Mouse (Mus musculus) liver, embryonic 14.5 days (tissue): ENCODE data around the gene Ppm1n. TPM values are rescaled to one million over a fixed set of nuclear protein-coding genes. Genes with fewer than 3 reads are reported as not detected.

Source experiments
- ATAC-seq: fragments of 200-750 bp; cut with Nextera tagmentation; 2 replicates; pipeline ENCODE4 v1.8.0; 2017; ENCODE audit warnings: moderate number of reproducible peaks, mild to moderate bottlenecking, moderate library complexity; ENCODE audit not compliant: insufficient read depth
- DNase-seq, 3 experiments: peaks; one replicate each; pipeline ENCODE4 v3.0.0-alpha.2; 2012 to 2013; ENCODE audit warnings: low read depth in 3 of 3, low spot score in 3 of 3
- H3K27ac ChIP-seq: fragments of 300-500 bp; sonication (generic); 2 replicates; pipeline ENCODE4 v1.5.1; 2014; ENCODE audit warnings: moderate library complexity, mild to moderate bottlenecking, control low read depth, inconsistent platforms
- H3K27me3 ChIP-seq: fragments of 300-500 bp; sonication (generic); 2 replicates; pipeline ENCODE4 v1.6.1; 2014; ENCODE audit warnings: mild to moderate bottlenecking, low read length, moderate library complexity; ENCODE audit not compliant: control insufficient read depth, insufficient read depth
- H3K36me3 ChIP-seq: fragments of 300-500 bp; sonication (generic); replicated peaks from 2 replicates; pipeline ENCODE4 v1.6.1; 2014; ENCODE audit warnings: low read depth; ENCODE audit not compliant: control insufficient read depth, insufficient read depth
- H3K4me1 ChIP-seq, 2 experiments: fragments of 200-500 bp in 1 of 2; fragments of 300-500 bp in 1 of 2; sonication (generic) in 1 of 2; replicated peaks; 2 replicates each; pipeline ENCODE4 v1.6.1; 2012 to 2014; ENCODE audit warnings: antibody characterized with exemption in 1 of 2, inconsistent platforms in 1 of 2, low read length in 1 of 2; ENCODE audit not compliant: control insufficient read depth in 2 of 2, insufficient read depth in 2 of 2
- H3K4me2 ChIP-seq: fragments of 300-500 bp; sonication (generic); 2 replicates; pipeline ENCODE4 v1.6.1; 2014; ENCODE audit warnings: low read depth, mild to moderate bottlenecking, control low read depth, moderate library complexity
- H3K4me3 ChIP-seq, 2 experiments: fragments of 200-500 bp in 1 of 2; fragments of 300-500 bp in 1 of 2; sonication (generic) in 1 of 2; 2 replicates each; pipeline ENCODE4 v1.5.1; 2012 to 2014; ENCODE audit warnings: low read depth in 2 of 2, low read length in 2 of 2, mild to moderate bottlenecking in 2 of 2, control low read depth in 1 of 2, inconsistent platforms in 1 of 2, moderate library complexity in 1 of 2; ENCODE audit not compliant: insufficient read depth in 1 of 2
- H3K9ac ChIP-seq: fragments of 300-500 bp; sonication (generic); replicated peaks from 2 replicates; pipeline ENCODE4 v1.6.1; 2014; ENCODE audit warnings: mild to moderate bottlenecking, control low read depth, moderate library complexity
- H3K9me3 ChIP-seq: fragments of 300-500 bp; sonication (generic); 2 replicates; pipeline ENCODE4 v1.6.1; 2016; ENCODE audit warnings: low read length, mixed read lengths; ENCODE audit not compliant: control insufficient read depth
- CTCF ChIP-seq: IDR thresholded peaks from 2 replicates; pipeline ENCODE4 v1.5.1; 2016; ENCODE audit warnings: antibody characterized with exemption, low read depth, control low read depth
- EP300 ChIP-seq: IDR thresholded peaks from 2 replicates; pipeline ENCODE4 v1.6.1; 2016; ENCODE audit warnings: antibody characterized with exemption, low read depth
- WGBS: fragments of 180-500 bp; shearing (Covaris S2); extraction: QIAGEN DNeasy Blood & Tissue Kit; methylation state at CpG from one replicate; pipeline ENCODE4 v1.1.7; 2014; ENCODE audit not compliant: insufficient replicate concordance; 5-methylcytosine and 5-hydroxymethylcytosine counted together
- polyA plus RNA-seq, 2 experiments: library from polyadenylated mRNA; depleted of rRNA in 1 of 2; stranded (reverse) in 1 of 2; unstranded in 1 of 2; fragments of >200 nt; fragmentation: Nextera tagmentation in 1 of 2; extraction: Ambion mirVana in 1 of 2; gene quantifications; 2 replicates each; pipeline versions ENCODE4 v1.2.1 to v1.2.3; 2012 to 2014

Ppm1n gene
- polyA plus RNA-seq, 2 experiments: 0.04 TPM; not detected in 1

DNA sequence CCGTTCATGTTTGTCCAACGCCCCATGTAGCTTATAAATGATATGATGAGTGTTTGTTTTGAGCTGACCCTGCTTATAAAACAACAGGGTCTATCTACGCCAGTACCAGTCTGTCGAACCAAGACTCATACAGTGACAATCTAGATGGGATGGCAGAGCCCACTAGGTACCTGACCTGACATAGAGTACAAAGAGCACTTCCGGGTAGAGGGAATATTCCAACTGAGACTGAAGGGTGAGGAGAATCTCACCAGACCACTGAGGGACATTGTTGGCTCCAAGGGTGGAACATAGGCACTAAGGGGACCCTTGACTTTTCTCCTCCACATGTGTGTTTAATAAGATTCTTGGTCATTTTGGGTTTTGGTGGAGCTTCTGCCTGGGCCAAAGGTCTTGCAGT is 50.5 kb downstream of the Ppm1n start:
- peak overlapping the region; percentile 97 for H3K4me2 ChIP-seq
- peak overlapping the region; percentile 81 to 97 for H3K4me3 ChIP-seq
- no peaks in the 10 kb centered on the region for H3K27me3 ChIP-seq
- no peaks in the 10 kb centered on the region for H3K36me3 ChIP-seq
- ATAC-seq (no peak), DNase-seq (no peak)
- H3K9me3 ChIP-seq: no peaks in the 10 kb centered on the region
- H3K27ac ChIP-seq: peak overlapping the region; percentile 95
- peaks cover 31 to 41% of the 10 kb centered on the region in 2 experiments for H3K4me1 ChIP-seq
- TF ChIP-seq CTCF (no peak), EP300 (no peak)
- peak overlapping the region; percentile 97 for H3K9ac ChIP-seq
- WGBS: 31% methylated on average over 5 of the region's 5 CpGs

DNA sequence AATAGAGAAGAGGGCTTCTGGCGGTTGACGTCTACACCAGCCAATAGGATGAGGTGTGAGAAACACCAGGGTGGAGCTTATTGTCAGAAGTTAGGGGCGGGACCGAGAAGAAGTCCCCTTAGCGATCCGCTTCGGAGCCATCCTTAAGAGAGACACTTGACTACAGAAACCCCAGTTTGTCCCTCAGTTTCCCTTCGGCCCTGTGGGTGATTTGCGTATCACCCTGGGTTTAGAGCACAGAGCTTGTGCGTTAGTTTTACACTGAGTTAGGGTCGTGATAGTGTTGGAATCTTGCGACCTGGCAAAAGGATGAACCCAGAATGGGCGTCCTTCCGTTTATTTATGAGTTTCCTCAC is 51.1 kb downstream of the Ppm1n start:
- H3K4me2 ChIP-seq: peak overlapping the region; percentile 97
- TF ChIP-seq EP300: no peak; the same call in 1 of the 2 replicates
- no peak for TF ChIP-seq CTCF
- ATAC-seq (no peak), DNase-seq (no peak)
- under 1% methylated on average over 14 of the region's 14 CpGs for WGBS
- H3K27ac ChIP-seq: peak overlapping the region; percentile 95
- peak overlapping the region; percentile 81 to 97 for H3K4me3 ChIP-seq
- peaks cover 38 to 47% of the 10 kb centered on the region in 2 experiments for H3K4me1 ChIP-seq
- no peaks in the 10 kb centered on the region for H3K36me3 ChIP-seq
- peak overlapping the region; percentile 97 for H3K9ac ChIP-seq
- no peaks in the 10 kb centered on the region for H3K27me3 ChIP-seq
- H3K9me3 ChIP-seq: no peaks in the 10 kb centered on the region

DNA sequence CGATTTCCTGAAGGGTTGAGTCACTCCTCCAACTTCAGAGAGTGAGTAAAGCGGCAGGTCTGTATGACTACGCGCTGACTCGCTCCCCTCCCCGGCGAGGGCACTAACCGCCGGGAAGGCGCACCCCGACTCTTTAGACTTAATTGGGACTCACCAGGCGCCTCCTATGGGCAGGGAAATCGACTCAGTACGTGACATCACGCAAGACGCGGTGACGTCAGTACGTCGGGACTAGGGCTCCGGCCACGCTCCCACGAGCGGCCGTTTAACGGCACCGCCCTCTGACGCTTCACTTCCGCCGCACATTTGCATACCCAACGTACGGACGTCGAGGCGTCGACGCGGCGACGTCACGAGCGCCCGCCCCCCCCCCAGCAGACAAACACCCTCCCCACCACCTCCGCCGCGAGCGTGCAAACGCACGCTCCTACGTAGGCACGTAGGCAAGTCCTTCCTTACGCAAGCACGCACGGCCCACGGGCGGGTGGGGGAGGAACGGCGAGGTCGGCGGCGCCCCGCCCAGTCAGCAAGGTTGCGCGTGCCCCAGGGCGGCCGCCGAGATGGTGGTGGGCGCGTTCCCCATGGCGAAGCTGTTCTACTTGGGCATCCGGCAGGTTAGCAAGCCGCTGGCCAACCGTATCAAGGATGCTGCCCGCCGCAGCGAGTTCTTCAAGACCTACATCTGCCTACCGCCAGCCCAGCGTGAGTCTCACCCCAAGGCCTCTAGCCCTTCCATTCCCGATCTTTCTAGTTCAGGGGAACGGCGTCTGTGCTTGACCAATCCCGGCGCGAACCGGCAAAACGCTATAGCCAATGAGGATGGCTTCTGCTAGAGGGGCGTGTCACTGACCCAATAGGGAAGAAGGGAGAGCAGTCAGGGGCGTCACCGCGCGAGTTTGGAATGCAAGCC is 51.7 kb downstream of the Ppm1n start, which contains the start of gene Opa3:
Gene Opa3 (plus strand): TSS at position 452 of the 910 bp plus-strand sequence.
- peak within 1 kb of the TSS; percentile 98 for H3K27ac ChIP-seq
- peak within 1 kb of the TSS; percentile 81 to 97 for H3K4me3 ChIP-seq
- H3K27me3 ChIP-seq: no peaks in the 10 kb centered on the region
- H3K4me2 ChIP-seq: peak within 1 kb of the TSS; percentile 97
- DNase-seq (peak; percentile 100), ATAC-seq (peak; percentile 85)
- peaks cover 41 to 52% of the 10 kb centered on the region in 2 experiments for H3K4me1 ChIP-seq
- H3K9me3 ChIP-seq: no peaks in the 10 kb centered on the region
- TF ChIP-seq CTCF (peak; percentile 83), EP300 (peak; percentile 50)
- WGBS: under 1% methylated on average over 89 of the region's 91 CpGs
- no peaks in the 10 kb centered on the region for H3K36me3 ChIP-seq
- peak within 1 kb of the TSS; percentile 97 for H3K9ac ChIP-seq

- peak overlapping the region; percentile 92 for H3K9ac ChIP-seq
- H3K4me1 ChIP-seq: peaks cover 41 to 51% of the 10 kb centered on the region in 2 experiments
- ATAC-seq: no peak
Measured at GRCm38 (mm10) chr7:19226817-19227797, 52.8 kb downstream of the Ppm1n start.

More at GRCm38 (mm10) chr7:19226817-19227797, 52.8 kb downstream of the Ppm1n start:
- peak overlapping the region; percentile 97 for H3K27ac ChIP-seq
- no peaks in the 10 kb centered on the region for H3K9me3 ChIP-seq
- H3K4me2 ChIP-seq: peak overlapping the region; percentile 96
- peak in 1 of 3 experiments; percentile 48 for DNase-seq
- WGBS: 14% methylated on average over 20 of the region's 20 CpGs
- no peaks in the 10 kb centered on the region for H3K27me3 ChIP-seq
- H3K4me3 ChIP-seq: peak overlapping the region; percentile 81 to 93
- TF ChIP-seq CTCF (no peak), EP300 (no peak)
- H3K36me3 ChIP-seq: no peaks in the 10 kb centered on the region

Other genes starting within 250 kb of the Ppm1n start
- gene Rsph6a, start 225.4 kb downstream of the Ppm1n start, polyA plus RNA-seq (2012; rRNA removed): not detected in 2 replicates
- gene Rsph6a, start 225.4 kb downstream of the Ppm1n start, polyA plus RNA-seq (2014; fragmentation: Nextera tagmentation; extraction: Ambion mirVana): not detected in 2 replicates
- 18.1 and 20.2 TPM in 2 replicates for gene Dmwd, start 203.8 kb downstream of the Ppm1n start, polyA plus RNA-seq (2012; rRNA removed)
- 3.5 and 3.7 TPM in 2 replicates for gene Dmwd, start 203.8 kb downstream of the Ppm1n start, polyA plus RNA-seq (2014; fragmentation: Nextera tagmentation; extraction: Ambion mirVana)
- 17.9 and 20.7 TPM in 2 replicates for gene Dmpk, start 196.2 kb downstream of the Ppm1n start, polyA plus RNA-seq (2012; rRNA removed)
- 8.3 and 10.6 TPM in 2 replicates for gene Dmpk, start 196.2 kb downstream of the Ppm1n start, polyA plus RNA-seq (2014; fragmentation: Nextera tagmentation; extraction: Ambion mirVana)
- 3.3 and 4.3 TPM in 2 replicates for gene Six5, start 185.5 kb downstream of the Ppm1n start, polyA plus RNA-seq (2012; rRNA removed)
- gene Six5, start 185.5 kb downstream of the Ppm1n start, polyA plus RNA-seq (2014; fragmentation: Nextera tagmentation; extraction: Ambion mirVana): 0.60 and 1.3 TPM in 2 replicates
- 0.14 and 0.25 TPM in 2 replicates for gene Gm4969, start 161.7 kb downstream of the Ppm1n start, polyA plus RNA-seq (2012; rRNA removed)
- 0.16 and 0.22 TPM in 2 replicates for gene Gm4969, start 161.7 kb downstream of the Ppm1n start, polyA plus RNA-seq (2014; fragmentation: Nextera tagmentation; extraction: Ambion mirVana)
- 2.0 and 2.6 TPM in 2 replicates for gene Fbxo46, start 160.2 kb downstream of the Ppm1n start, polyA plus RNA-seq (2012; rRNA removed)
- gene Fbxo46, start 160.2 kb downstream of the Ppm1n start, polyA plus RNA-seq (2014; fragmentation: Nextera tagmentation; extraction: Ambion mirVana): 2.6 and 3.0 TPM in 2 replicates
- gene Qpctl, start 130.8 kb downstream of the Ppm1n start, polyA plus RNA-seq (2012; rRNA removed): 2.2 and 2.3 TPM in 2 replicates
- 2.3 and 3.0 TPM in 2 replicates for gene Qpctl, start 130.8 kb downstream of the Ppm1n start, polyA plus RNA-seq (2014; fragmentation: Nextera tagmentation; extraction: Ambion mirVana)
- gene Snrpd2, start 130.3 kb downstream of the Ppm1n start, polyA plus RNA-seq (2012; rRNA removed): 40.7 and 67.5 TPM in 2 replicates
- gene Snrpd2, start 130.3 kb downstream of the Ppm1n start, polyA plus RNA-seq (2014; fragmentation: Nextera tagmentation; extraction: Ambion mirVana): 75.3 and 76.0 TPM in 2 replicates
- 0.05 and 0.16 TPM in 2 replicates for gene Gipr, start 113.9 kb downstream of the Ppm1n start, polyA plus RNA-seq (2012; rRNA removed)
- 0.10 TPM in 1 of 2 replicates, not detected in the other for gene Gipr, start 113.9 kb downstream of the Ppm1n start, polyA plus RNA-seq (2014; fragmentation: Nextera tagmentation; extraction: Ambion mirVana)
- 6.1 and 7.3 TPM in 2 replicates for gene Eml2, start 103.6 kb downstream of the Ppm1n start, polyA plus RNA-seq (2012; rRNA removed)
- 0.98 and 1.3 TPM in 2 replicates for gene Eml2, start 103.6 kb downstream of the Ppm1n start, polyA plus RNA-seq (2014; fragmentation: Nextera tagmentation; extraction: Ambion mirVana)
- gene Gpr4, start 67.5 kb downstream of the Ppm1n start, polyA plus RNA-seq (2012; rRNA removed): 0.35 and 0.53 TPM in 2 replicates
- gene Gpr4, start 67.5 kb downstream of the Ppm1n start, polyA plus RNA-seq (2014; fragmentation: Nextera tagmentation; extraction: Ambion mirVana): 0.10 and 0.23 TPM in 2 replicates
- 8.3 and 9.1 TPM in 2 replicates for gene Opa3, start 51.7 kb downstream of the Ppm1n start, polyA plus RNA-seq (2012; rRNA removed)
- 12.8 and 14.6 TPM in 2 replicates for gene Opa3, start 51.7 kb downstream of the Ppm1n start, polyA plus RNA-seq (2014; fragmentation: Nextera tagmentation; extraction: Ambion mirVana)
- gene Vasp, start 8.2 kb downstream of the Ppm1n start, polyA plus RNA-seq (2012; rRNA removed): 35.3 and 39.9 TPM in 2 replicates
- 25.5 and 31.0 TPM in 2 replicates for gene Vasp, start 8.2 kb downstream of the Ppm1n start, polyA plus RNA-seq (2014; fragmentation: Nextera tagmentation; extraction: Ambion mirVana)
- gene Rtn2, start 2.6 kb upstream of the Ppm1n start, polyA plus RNA-seq (2012; rRNA removed): 2.9 and 4.1 TPM in 2 replicates
- 2.6 and 3.0 TPM in 2 replicates for gene Rtn2, start 2.6 kb upstream of the Ppm1n start, polyA plus RNA-seq (2014; fragmentation: Nextera tagmentation; extraction: Ambion mirVana)
- 0.03 and 0.04 TPM in 2 replicates for gene Fosb, start 30.0 kb upstream of the Ppm1n start, polyA plus RNA-seq (2012; rRNA removed)
- gene Fosb, start 30.0 kb upstream of the Ppm1n start, polyA plus RNA-seq (2014; fragmentation: Nextera tagmentation; extraction: Ambion mirVana): not detected in 2 replicates
- 8.5 and 9.8 TPM in 2 replicates for gene Ercc1, start 64.7 kb upstream of the Ppm1n start, polyA plus RNA-seq (2012; rRNA removed)
- 15.7 and 19.2 TPM in 2 replicates for gene Ercc1, start 64.7 kb upstream of the Ppm1n start, polyA plus RNA-seq (2014; fragmentation: Nextera tagmentation; extraction: Ambion mirVana)
- gene Cd3eap, start 79.4 kb upstream of the Ppm1n start, polyA plus RNA-seq (2012; rRNA removed): 4.5 and 6.7 TPM in 2 replicates
- gene Cd3eap, start 79.4 kb upstream of the Ppm1n start, polyA plus RNA-seq (2014; fragmentation: Nextera tagmentation; extraction: Ambion mirVana): 7.2 and 7.8 TPM in 2 replicates
- 2.3 TPM in 2 replicates for gene Ppp1r13l, start 79.7 kb upstream of the Ppm1n start, polyA plus RNA-seq (2012; rRNA removed)
- 0.65 and 1.0 TPM in 2 replicates for gene Ppp1r13l, start 79.7 kb upstream of the Ppm1n start, polyA plus RNA-seq (2014; fragmentation: Nextera tagmentation; extraction: Ambion mirVana)
- gene Ercc2, start 101.9 kb upstream of the Ppm1n start, polyA plus RNA-seq (2012; rRNA removed): 11.7 and 12.3 TPM in 2 replicates
- gene Ercc2, start 101.9 kb upstream of the Ppm1n start, polyA plus RNA-seq (2014; fragmentation: Nextera tagmentation; extraction: Ambion mirVana): 4.6 and 5.5 TPM in 2 replicates
- 0.18 and 0.21 TPM in 2 replicates for gene Klc3, start 124.0 kb upstream of the Ppm1n start, polyA plus RNA-seq (2012; rRNA removed)
- gene Klc3, start 124.0 kb upstream of the Ppm1n start, polyA plus RNA-seq (2014; fragmentation: Nextera tagmentation; extraction: Ambion mirVana): 0.13 and 0.58 TPM in 2 replicates
- 0.12 and 0.14 TPM in 2 replicates for gene Ckm, start 124.7 kb upstream of the Ppm1n start, polyA plus RNA-seq (2012; rRNA removed)
- gene Ckm, start 124.7 kb upstream of the Ppm1n start, polyA plus RNA-seq (2014; fragmentation: Nextera tagmentation; extraction: Ambion mirVana): 0.11 and 0.19 TPM in 2 replicates
- gene Mark4, start 178.8 kb upstream of the Ppm1n start, polyA plus RNA-seq (2012; rRNA removed): 2.4 and 2.5 TPM in 2 replicates
- gene Mark4, start 178.8 kb upstream of the Ppm1n start, polyA plus RNA-seq (2014; fragmentation: Nextera tagmentation; extraction: Ambion mirVana): 0.80 and 2.5 TPM in 2 replicates
- 1.7 and 1.9 TPM in 2 replicates for gene Exoc3l2, start 183.3 kb upstream of the Ppm1n start, polyA plus RNA-seq (2012; rRNA removed)
- 0.48 and 0.78 TPM in 2 replicates for gene Exoc3l2, start 183.3 kb upstream of the Ppm1n start, polyA plus RNA-seq (2014; fragmentation: Nextera tagmentation; extraction: Ambion mirVana)
- gene Bloc1s3, start 228.3 kb upstream of the Ppm1n start, polyA plus RNA-seq (2012; rRNA removed): 2.0 and 2.7 TPM in 2 replicates
- 0.39 and 0.56 TPM in 2 replicates for gene Bloc1s3, start 228.3 kb upstream of the Ppm1n start, polyA plus RNA-seq (2014; fragmentation: Nextera tagmentation; extraction: Ambion mirVana)
- 24.1 and 28.1 TPM in 2 replicates for gene Trappc6a, start 228.3 kb upstream of the Ppm1n start, polyA plus RNA-seq (2012; rRNA removed)
- 40.0 and 40.2 TPM in 2 replicates for gene Trappc6a, start 228.3 kb upstream of the Ppm1n start, polyA plus RNA-seq (2014; fragmentation: Nextera tagmentation; extraction: Ambion mirVana)
- 0.01 and 0.04 TPM in 2 replicates for gene Nkpd1, start 237.8 kb upstream of the Ppm1n start, polyA plus RNA-seq (2012; rRNA removed)
- gene Nkpd1, start 237.8 kb upstream of the Ppm1n start, polyA plus RNA-seq (2014; fragmentation: Nextera tagmentation; extraction: Ambion mirVana): not detected in 2 replicates